Mouse (Mus musculus) forebrain, embryonic 13.5 days (tissue): ENCODE measurements around the gene Ncbp3. TPM values are rescaled to one million over a fixed set of nuclear protein-coding genes. Genes with fewer than 3 reads are reported as not detected.

Source experiments
- ATAC-seq: fragments of 200-750 bp; cut with Nextera tagmentation; 2 replicates; pipeline ENCODE4 v1.8.0; 2017
- H3K27ac ChIP-seq: fragments of 300-500 bp; sonication (generic); 2 replicates; pipeline ENCODE4 v1.5.1; 2015; ENCODE audit warnings: inconsistent platforms, mild to moderate bottlenecking, moderate library complexity
- H3K27me3 ChIP-seq: fragments of 300-500 bp; sonication (generic); 2 replicates; pipeline ENCODE4 v1.6.1; 2015; ENCODE audit warnings: mild to moderate bottlenecking, inconsistent platforms
- H3K36me3 ChIP-seq: fragments of 300-500 bp; sonication (generic); 2 replicates; pipeline ENCODE4 v1.6.1; 2015; ENCODE audit warnings: mild to moderate bottlenecking, inconsistent platforms; ENCODE audit not compliant: poor library complexity, severe bottlenecking
- H3K4me1 ChIP-seq: fragments of 300-500 bp; sonication (generic); 2 replicates; pipeline ENCODE4 v1.6.1; 2015; ENCODE audit warnings: inconsistent platforms
- H3K4me2 ChIP-seq: fragments of 300-500 bp; sonication (generic); 2 replicates; pipeline ENCODE4 v1.6.1; 2015; ENCODE audit warnings: inconsistent platforms, mild to moderate bottlenecking, moderate library complexity
- H3K4me3 ChIP-seq: fragments of 300-500 bp; sonication (generic); 2 replicates; pipeline ENCODE4 v1.5.1; 2015; ENCODE audit warnings: mild to moderate bottlenecking, inconsistent platforms
- H3K9ac ChIP-seq: fragments of 300-500 bp; sonication (generic); 2 replicates; pipeline ENCODE4 v1.6.1; 2015; ENCODE audit warnings: mild to moderate bottlenecking, inconsistent platforms
- H3K9me3 ChIP-seq: fragments of 300-500 bp; sonication (generic); replicated peaks from 2 replicates; pipeline ENCODE4 v1.6.1; 2016; ENCODE audit warnings: inconsistent platforms
- WGBS: fragments of 180-500 bp; shearing (Covaris S2); methylation state at CpG from one replicate; pipeline ENCODE4 v1.1.7; 2015; 5-methylcytosine and 5-hydroxymethylcytosine counted together
- polyA plus RNA-seq: library from polyadenylated mRNA; unstranded; fragments of >200 nt; fragmentation: Nextera tagmentation; extraction: Ambion mirVana; gene quantifications from 2 replicates; pipeline ENCODE4 v1.2.1, GENCODE M21; 2015

Gene Ncbp3
- 12.8 and 13.4 TPM in 2 replicates for polyA plus RNA-seq

- peak within 1 kb of the TSS; percentile 81 for H3K27ac ChIP-seq
- peak within 1 kb of the TSS; percentile 86 for H3K4me2 ChIP-seq
- peaks cover 15% of the 10 kb centered on the region for H3K4me1 ChIP-seq
- H3K36me3 ChIP-seq: peaks cover 25% of the 10 kb centered on the region
- H3K9me3 ChIP-seq: no peaks in the 10 kb centered on the region
- peak; percentile 98 for ATAC-seq
- WGBS: 1% methylated on average over 39 of the region's 39 CpGs
- H3K27me3 ChIP-seq: no peaks in the 10 kb centered on the region
- H3K4me3 ChIP-seq: peak within 1 kb of the TSS; percentile 95
- peak within 1 kb of the TSS; percentile 93 for H3K9ac ChIP-seq
Observed at GRCm38 (mm10) chr11:73047542-73047996, at the start of gene Ncbp3. Gene Ncbp3, plus strand, starts transcription at chr11:73047783.

DNA sequence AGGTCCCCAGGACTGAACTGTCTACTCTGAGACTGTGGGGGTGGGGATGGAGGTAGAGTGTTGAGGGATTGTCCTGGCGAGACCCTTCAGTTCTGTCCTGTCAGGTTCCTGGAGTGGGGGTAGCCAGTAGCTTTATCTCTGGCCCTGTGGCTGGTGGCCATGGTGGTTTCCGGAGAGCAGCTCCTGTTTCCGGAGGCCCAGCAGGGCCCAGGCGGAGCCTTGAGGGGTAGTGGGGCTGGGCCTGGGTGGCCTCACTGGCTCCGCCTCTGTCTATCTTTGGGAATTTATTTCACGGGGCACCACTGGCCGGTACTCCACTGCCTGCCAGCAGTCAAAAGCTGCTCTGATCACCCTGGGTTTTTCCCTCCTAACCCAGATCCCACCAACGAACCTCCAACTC, 48.8 kb upstream of the Ncbp3 start, which contains the start of gene P2rx1:
TSS of gene P2rx1 (plus strand) at position 333 of the 400 bp plus-strand sequence.
- H3K9ac ChIP-seq: no peak within 1 kb of the TSS
- H3K4me1 ChIP-seq: no peaks in the 10 kb centered on the region
- H3K9me3 ChIP-seq: no peaks in the 10 kb centered on the region
- H3K27me3 ChIP-seq: no peaks in the 10 kb centered on the region; the same call in none of the 2 replicates
- no peak for ATAC-seq
- WGBS: 60% methylated on average over 7 of the region's 8 CpGs
- no peaks in the 10 kb centered on the region for H3K36me3 ChIP-seq
- H3K4me3 ChIP-seq: no peak within 1 kb of the TSS
- H3K27ac ChIP-seq: no peak within 1 kb of the TSS
- H3K4me2 ChIP-seq: no peak within 1 kb of the TSS

GRCm38 (mm10) chr11:73001029-73001428, 46.6 kb upstream of the Ncbp3 start:
- H3K27me3 ChIP-seq: no peaks in the 10 kb centered on the region; the same call in none of the 2 replicates

DNA sequence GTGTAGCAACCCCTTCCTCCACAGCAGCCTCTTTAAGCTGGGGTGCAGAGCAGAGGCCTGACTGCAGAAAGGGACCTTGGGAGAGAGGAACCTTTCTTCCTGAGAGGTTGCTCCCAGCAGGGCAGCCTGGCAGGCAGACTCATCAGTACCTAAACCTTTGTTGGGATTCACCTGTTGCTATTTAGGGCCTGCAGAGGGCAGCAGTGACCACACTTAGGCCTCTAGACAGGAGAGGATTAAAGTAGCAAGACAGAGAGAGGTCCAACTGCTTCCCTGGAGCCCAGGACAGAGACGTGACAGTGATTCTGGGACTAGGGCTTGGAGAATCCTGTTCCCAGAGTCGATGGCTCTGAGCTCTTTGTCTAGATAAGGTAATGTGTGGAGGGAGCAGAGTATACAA, 41.2 kb upstream of the Ncbp3 start:
- H3K4me1 ChIP-seq: peaks cover 12% of the 10 kb centered on the region
- WGBS: 2% methylated on average over 2 of the region's 2 CpGs

More at GRCm38 (mm10) chr11:73001029-73001428, 46.6 kb upstream of the Ncbp3 start:
- Histone ChIP-seq H3K9ac (no peak overlapping the region), H3K27ac (no peak overlapping the region), H3K9me3 (no peaks in the 10 kb centered on the region), H3K4me2 (no peak overlapping the region), H3K36me3 (no peaks in the 10 kb centered on the region), H3K4me1 (no peaks in the 10 kb centered on the region), H3K4me3 (no peak overlapping the region)
- WGBS: 16% methylated on average over 6 of the region's 6 CpGs
- no peak for ATAC-seq

GRCm38 (mm10) chr11:73007113-73007512, 40.5 kb upstream of the Ncbp3 start:
- Histone ChIP-seq H3K27ac (no peak overlapping the region), H3K4me3 (no peak overlapping the region), H3K4me1 (peaks cover 12% of the 10 kb centered on the region), H3K9ac (no peak overlapping the region), H3K4me2 (no peak overlapping the region), H3K27me3 (peaks cover 15% of the 10 kb centered on the region; the same call in 1 of the 2 replicates), H3K9me3 (no peaks in the 10 kb centered on the region), H3K36me3 (no peaks in the 10 kb centered on the region)
- WGBS: 38% methylated on average over 3 of the region's 3 CpGs
- no peak for ATAC-seq

More for the DNA sequence above, 41.2 kb upstream of the Ncbp3 start:
- Histone ChIP-seq H3K9ac (no peak overlapping the region), H3K36me3 (no peaks in the 10 kb centered on the region), H3K27ac (no peak overlapping the region), H3K27me3 (peaks cover 15% of the 10 kb centered on the region; the same call in 1 of the 2 replicates), H3K4me2 (no peak overlapping the region), H3K9me3 (no peaks in the 10 kb centered on the region), H3K4me3 (no peak overlapping the region)
- ATAC-seq: 0 out of 2 replicates have a peak, but pooled peaks have one; percentile 45

DNA sequence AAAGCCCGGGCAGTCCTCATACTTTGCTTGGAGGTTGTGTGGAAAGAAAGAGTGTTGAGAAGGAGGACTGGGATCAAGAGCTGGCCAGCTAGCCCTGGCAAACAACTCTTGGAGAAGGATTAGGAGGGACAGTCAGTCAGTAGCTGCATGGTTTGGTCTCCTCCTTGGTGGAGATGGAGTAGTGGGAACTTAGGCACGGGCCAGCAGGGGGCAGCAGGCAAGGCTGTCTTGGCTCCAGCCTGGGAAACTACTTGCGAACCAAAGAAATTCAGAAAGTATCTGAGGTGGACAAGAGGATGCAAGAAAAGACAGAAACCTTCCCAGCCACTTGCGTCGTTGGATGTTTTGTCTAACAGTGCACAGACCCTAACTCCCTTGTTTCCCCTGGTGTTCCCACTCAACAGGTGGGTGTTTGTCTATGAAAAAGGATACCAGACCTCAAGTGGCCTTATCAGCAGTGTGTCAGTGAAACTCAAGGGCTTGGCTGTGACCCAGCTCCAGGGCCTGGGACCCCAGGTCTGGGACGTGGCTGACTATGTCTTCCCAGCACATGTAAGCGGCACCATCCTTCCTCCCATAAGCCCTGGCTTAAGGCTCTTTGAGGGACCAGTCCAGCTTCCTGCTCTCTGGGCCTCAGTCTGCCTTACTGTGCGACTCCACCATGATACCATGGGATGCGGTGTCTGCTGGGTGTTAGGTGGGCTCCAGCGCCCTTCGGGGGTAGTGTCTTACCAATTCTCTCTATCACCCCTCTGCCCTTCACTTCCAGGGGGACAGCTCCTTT, 39.7 kb upstream of the Ncbp3 start:
- Histone ChIP-seq H3K9ac (no peak overlapping the region), H3K27me3 (peaks cover 15% of the 10 kb centered on the region; the same call in 1 of the 2 replicates), H3K4me3 (no peak overlapping the region), H3K4me1 (peaks cover 12% of the 10 kb centered on the region), H3K36me3 (no peaks in the 10 kb centered on the region), H3K27ac (no peak overlapping the region), H3K9me3 (no peaks in the 10 kb centered on the region), H3K4me2 (no peak overlapping the region)
- WGBS: 71% methylated on average over 11 of the region's 11 CpGs
- no peak; the same call in 1 of the 2 replicates for ATAC-seq

GRCm38 (mm10) chr11:73008826-73009225, 38.8 kb upstream of the Ncbp3 start:
- Histone ChIP-seq H3K27me3 (peaks cover 15% of the 10 kb centered on the region; the same call in 1 of the 2 replicates), H3K4me1 (peaks cover 12% of the 10 kb centered on the region), H3K4me2 (no peak overlapping the region), H3K36me3 (no peaks in the 10 kb centered on the region), H3K9me3 (no peaks in the 10 kb centered on the region), H3K4me3 (no peak overlapping the region), H3K27ac (no peak overlapping the region), H3K9ac (no peak overlapping the region)
- 81% methylated on average over 2 of the region's 2 CpGs for WGBS
- no peak for ATAC-seq

DNA sequence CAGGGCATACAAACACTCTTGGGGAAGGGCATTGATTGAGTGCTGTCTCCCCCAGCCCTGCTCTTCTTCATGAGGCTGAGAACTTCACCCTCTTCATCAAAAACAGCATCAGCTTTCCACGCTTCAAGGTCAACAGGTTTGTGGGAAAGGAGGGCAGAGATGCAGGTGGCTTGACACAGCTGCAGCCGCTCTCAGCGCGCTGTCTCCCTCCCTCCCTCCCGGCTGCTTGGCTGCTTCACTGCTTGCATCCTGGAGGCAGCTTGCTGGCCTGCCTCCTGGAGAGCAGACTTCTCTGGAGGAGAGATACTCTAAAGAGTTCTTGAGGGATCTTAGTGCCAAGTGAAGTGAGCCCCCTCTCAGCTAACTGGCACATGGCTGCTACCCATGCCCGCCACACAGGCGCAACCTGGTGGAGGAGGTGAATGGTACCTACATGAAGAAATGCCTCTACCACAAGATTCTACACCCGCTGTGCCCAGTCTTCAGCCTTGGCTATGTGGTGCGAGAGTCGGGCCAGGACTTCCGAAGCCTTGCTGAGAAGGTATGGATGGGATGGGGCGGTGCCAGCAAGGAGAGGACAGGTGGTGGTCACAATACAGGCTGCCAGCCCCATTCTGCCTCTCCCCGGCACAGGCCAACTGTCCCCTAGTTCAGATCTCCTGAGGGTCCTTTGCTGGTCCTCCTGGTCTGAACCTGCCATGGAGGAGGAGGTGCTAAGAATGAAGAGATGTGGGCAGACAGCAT, 37.9 kb upstream of the Ncbp3 start:
- no peak overlapping the region for H3K4me2 ChIP-seq
- H3K36me3 ChIP-seq: no peaks in the 10 kb centered on the region
- H3K4me3 ChIP-seq: no peak overlapping the region
- no peak overlapping the region for H3K27ac ChIP-seq
- no peak overlapping the region for H3K9ac ChIP-seq
- no peaks in the 10 kb centered on the region for H3K9me3 ChIP-seq
- no peak for ATAC-seq
- peaks cover 12% of the 10 kb centered on the region for H3K4me1 ChIP-seq
- WGBS: 60% methylated on average over 13 of the region's 13 CpGs
- H3K27me3 ChIP-seq: peaks cover 15% of the 10 kb centered on the region; the same call in 1 of the 2 replicates

DNA sequence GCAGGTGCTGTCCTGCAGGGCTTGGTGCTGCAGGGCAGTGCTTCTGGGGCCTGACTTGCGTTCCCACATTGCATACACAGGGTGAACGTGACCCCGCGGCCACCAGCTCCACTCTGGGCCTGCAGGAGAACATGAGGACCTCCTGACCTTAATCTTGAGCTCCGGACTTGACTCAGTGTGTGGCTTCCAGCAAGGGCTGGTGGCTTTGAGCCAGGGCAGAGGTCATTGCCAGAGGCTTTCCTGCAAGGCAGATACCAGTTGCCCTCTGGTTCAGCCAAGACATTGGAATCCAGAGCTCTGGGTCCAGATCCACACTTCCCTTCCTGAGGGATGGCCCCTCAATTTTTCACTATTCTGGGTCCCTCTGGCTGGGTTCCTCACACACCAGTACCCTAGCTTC, 33.6 kb upstream of the Ncbp3 start:
- no peak for ATAC-seq
- peaks cover 15% of the 10 kb centered on the region for H3K27me3 ChIP-seq
- no peak overlapping the region for H3K4me3 ChIP-seq
- no peak overlapping the region for H3K4me2 ChIP-seq
- H3K9me3 ChIP-seq: no peaks in the 10 kb centered on the region
- no peaks in the 10 kb centered on the region for H3K36me3 ChIP-seq
- no peak overlapping the region for H3K27ac ChIP-seq
- peaks cover 12% of the 10 kb centered on the region for H3K4me1 ChIP-seq
- 68% methylated on average over 5 of the region's 5 CpGs for WGBS
- no peak overlapping the region for H3K9ac ChIP-seq

GRCm38 (mm10) chr11:73014831-73015344, 32.7 kb upstream of the Ncbp3 start:
- Histone ChIP-seq H3K4me1 (peaks cover 16% of the 10 kb centered on the region), H3K4me2 (no peak overlapping the region), H3K27ac (no peak overlapping the region), H3K9me3 (no peaks in the 10 kb centered on the region), H3K4me3 (no peak overlapping the region), H3K27me3 (peaks cover 15% of the 10 kb centered on the region), H3K36me3 (no peaks in the 10 kb centered on the region), H3K9ac (no peak overlapping the region)
- no peak for ATAC-seq
- 79% methylated on average over 4 of the region's 4 CpGs for WGBS

- no peak overlapping the region for H3K27ac ChIP-seq
- H3K4me2 ChIP-seq: no peak overlapping the region
Observed at GRCm38 (mm10) chr11:73015391-73016102, 32.0 kb upstream of the Ncbp3 start.

More at GRCm38 (mm10) chr11:73015391-73016102, 32.0 kb upstream of the Ncbp3 start:
- no peak for ATAC-seq
- H3K27me3 ChIP-seq: peaks cover 18% of the 10 kb centered on the region
- peaks cover 22% of the 10 kb centered on the region for H3K4me1 ChIP-seq
- H3K36me3 ChIP-seq: no peaks in the 10 kb centered on the region
- 71% methylated on average over 5 of the region's 5 CpGs for WGBS
- H3K9me3 ChIP-seq: no peaks in the 10 kb centered on the region
- no peak overlapping the region for H3K9ac ChIP-seq
- no peak overlapping the region for H3K4me3 ChIP-seq
